Mouse (Mus musculus) c-Kit-positive CD71-negative TER-119-negative erythroid progenitor cells, embryonic 14.5 days (primary cell): ENCODE data around the gene Zfp410.

Source experiments
- DNase-seq: peaks from one replicate; pipeline ENCODE4 v3.0.0-alpha.2; 2013; ENCODE audit warnings: low read depth

Zfp410 gene

GRCm38 (mm10) chr12:84361555-84362489, 45.2 kb downstream of the Zfp410 start, which contains the start of the genes Coq6 and Fam161b:
TSS of gene Coq6 (plus strand) at chr12:84361657.
TSS of gene Fam161b (minus strand) at chr12:84361833.
- DNase-seq, result peak; percentile 95

- no peak for DNase-seq
These were observed 46.2 kb downstream of the Zfp410 start for GRCm38 (mm10) chr12:84362872-84363271.

- DNase-seq, result no peak
These were observed 47.6 kb downstream of the Zfp410 start for GRCm38 (mm10) chr12:84364291-84364690.

GRCm38 (mm10) chr12:84365137-84365536, 48.5 kb downstream of the Zfp410 start:
- DNase-seq, result no peak

GRCm38 (mm10) chr12:84366971-84367370, 50.3 kb downstream of the Zfp410 start:
- DNase-seq, result no peak

GRCm38 (mm10) chr12:84371647-84372046, 55.0 kb downstream of the Zfp410 start:
- DNase-seq, result no peak

GRCm38 (mm10) chr12:84373831-84374481, 57.3 kb downstream of the Zfp410 start:
- DNase-seq, result no peak

GRCm38 (mm10) chr12:84382369-84382768, 65.7 kb downstream of the Zfp410 start:
- DNase-seq, result no peak

GRCm38 (mm10) chr12:84384644-84385081, 68.0 kb downstream of the Zfp410 start:
- DNase-seq, result no peak

GRCm38 (mm10) chr12:84385408-84385807, 68.8 kb downstream of the Zfp410 start:
- DNase-seq, result no peak

- DNase-seq, result no peak
These were observed 71.4 kb downstream of the Zfp410 start for GRCm38 (mm10) chr12:84388097-84388496.

GRCm38 (mm10) chr12:84388774-84389400, 72.2 kb downstream of the Zfp410 start:
- DNase-seq, result no peak

GRCm38 (mm10) chr12:84390336-84390735, 73.7 kb downstream of the Zfp410 start:
- no peak for DNase-seq

- DNase-seq, result no peak
These were observed 76.0 kb downstream of the Zfp410 start for GRCm38 (mm10) chr12:84392681-84393080.
